9 mouse cellular contexts compared by ENCODE assay signal in genomic region chr1:155028735-155029134, GRCm38 (mm10).
A peak's percentile ranks its signal among the peaks of the same experiment; 100 is the strongest.
DNase-seq lines count a peak whose midpoint lies in the region; ATAC-seq and TF ChIP-seq lines count a peak whose summit lies in the region.
"Had no signal": no experiment of that assay in that cellular context is flagged by ENCODE, and none has a peak within 500 bp of the region (broad histone marks: within the 10 kb centered on the region; RNA-seq: fewer than 3 reads in every experiment).

No protein-coding gene starts in this region.

- peaks cover 5% of the 10 kb centered on the region; the same call in 1 of the 2 replicates for H3K4me1 ChIP-seq in kidney, adult 2 months (ENCODE audit: control insufficient read depth, insufficient read depth, low read length)
- peaks cover 34% of the 10 kb centered on the region for H3K4me1 ChIP-seq in E14TG2a.4 (replicated peaks; ENCODE audit: low read depth, low read length)
- peaks cover 30% of the 10 kb centered on the region for H3K4me1 ChIP-seq in heart, embryonic 15.5 days (replicated peaks)
- no peaks in the 10 kb centered on the region for H3K4me1 ChIP-seq in lung, embryonic 14.5 days (ENCODE audit: insufficient read depth)
- peaks cover 7% of the 10 kb centered on the region for H3K4me1 ChIP-seq in midbrain, embryonic 14.5 days (ENCODE audit: control insufficient read depth, insufficient read depth, low read length)

- no peaks in the 10 kb centered on the region for H3K27me3 ChIP-seq in kidney, adult 2 months (replicated peaks; ENCODE audit: control insufficient read depth, insufficient read depth, low read length)
- H3K27me3 ChIP-seq in E14TG2a.4 (ENCODE audit: insufficient read depth, low read length), result peaks cover 43% of the 10 kb centered on the region
- H3K27me3 ChIP-seq in heart, embryonic 15.5 days, result peaks cover 5% of the 10 kb centered on the region; the same call in 1 of the 2 replicates
- H3K27me3 ChIP-seq in lung, embryonic 14.5 days (ENCODE audit: insufficient read depth, low read length), result no peaks in the 10 kb centered on the region
- no peaks in the 10 kb centered on the region for H3K27me3 ChIP-seq in midbrain, embryonic 14.5 days (ENCODE audit: control insufficient read depth, insufficient read depth, low read length)
- H3K27me3 ChIP-seq: embryonic facial prominence, embryonic 15.5 days had no signal

- no peak for ATAC-seq in heart, embryonic 15.5 days (replicated peaks; ENCODE audit: insufficient number of reproducible peaks, insufficient read depth, low FRiP score, low read depth)
- no peak for ATAC-seq in lung, embryonic 14.5 days (ENCODE audit: insufficient read depth)
- ATAC-seq in midbrain, embryonic 14.5 days (ENCODE audit: low FRiP score, low TSS enrichment), result no peak

- WGBS in kidney, adult 2 months, result 41% methylated on average over 5 of the region's 5 CpGs
- 35% methylated on average over 5 of the region's 5 CpGs for WGBS in heart, embryonic 15.5 days
- WGBS in lung, embryonic 14.5 days, result 25% methylated on average over 5 of the region's 5 CpGs
- WGBS in midbrain, embryonic 14.5 days, result 54% methylated on average over 5 of the region's 5 CpGs

- DNase-seq in kidney, adult 2 months, result peak; percentile 23
- no peak for DNase-seq in kidney, postnatal 25 days
- DNase-seq in lung, embryonic 14.5 days, result peak; percentile 36
- DNase-seq in midbrain, embryonic 14.5 days, result no peak
- no peak for DNase-seq in embryo, embryonic 10 days (ENCODE audit: low spot score)
- DNase-seq in left cerebral cortex, adult 11 months (ENCODE audit: low spot score), result no peak

- no peaks in the 10 kb centered on the region for H3K9me3 ChIP-seq in E14TG2a.4 (ENCODE audit: low read length)
- H3K9me3 ChIP-seq in heart, embryonic 15.5 days (replicated peaks), result no peaks in the 10 kb centered on the region
- H3K9me3 ChIP-seq in lung, embryonic 14.5 days (ENCODE audit: low read depth, low read length), result no peaks in the 10 kb centered on the region
- H3K9me3 ChIP-seq in midbrain, embryonic 14.5 days (ENCODE audit: control insufficient read depth, low read length), result peaks cover 3% of the 10 kb centered on the region; the same call in 1 of the 2 replicates
- H3K9me3 ChIP-seq: embryonic facial prominence, embryonic 15.5 days had no signal

- TF ChIP-seq POLR2A in kidney, adult 2 months (IDR thresholded peaks at IDR 0.05; ENCODE audit: low read depth, low read length), result no peak

- H3K27ac ChIP-seq in kidney, adult 2 months (ENCODE audit: insufficient read depth, low read depth, low read length), result no peak overlapping the region
- no peak overlapping the region for H3K27ac ChIP-seq in heart, embryonic 15.5 days
- peak overlapping the region; percentile 20; the same call in 1 of the 2 replicates for H3K27ac ChIP-seq in lung, embryonic 14.5 days (ENCODE audit: low read depth)
- H3K27ac ChIP-seq in midbrain, embryonic 14.5 days (replicated peaks; ENCODE audit: low read depth, low read length), result no peak overlapping the region
- H3K27ac ChIP-seq: embryonic facial prominence, embryonic 15.5 days had no signal

- no peak for TF ChIP-seq CTCF in kidney, adult 2 months (conservative IDR thresholded peaks at IDR 0.05; ENCODE audit: insufficient read depth, insufficient read length, low read depth, low read length)
- no peak for TF ChIP-seq CTCF in E14TG2a.4 (conservative IDR thresholded peaks at IDR 0.05; ENCODE audit: low read length)
- no peak for TF ChIP-seq CTCF in lung, embryonic 14.5 days (IDR thresholded peaks at IDR 0.05; ENCODE audit: low read depth)

- peak overlapping the region; percentile 52 for H3K4me2 ChIP-seq in heart, embryonic 15.5 days
- H3K4me2 ChIP-seq in lung, embryonic 14.5 days, result peak overlapping the region; percentile 47
- no peak overlapping the region for H3K4me2 ChIP-seq in midbrain, embryonic 14.5 days (ENCODE audit: low read length)
- H3K4me2 ChIP-seq: embryonic facial prominence, embryonic 15.5 days had no signal

- H3K9ac ChIP-seq in heart, embryonic 15.5 days, result no peak overlapping the region
- H3K9ac ChIP-seq in lung, embryonic 14.5 days, result no peak overlapping the region
- no peak overlapping the region for H3K9ac ChIP-seq in midbrain, embryonic 14.5 days (replicated peaks; ENCODE audit: low read length)
- H3K9ac ChIP-seq: embryonic facial prominence, embryonic 15.5 days had no signal

- H3K4me3 ChIP-seq in kidney, adult 2 months (ENCODE audit: insufficient read depth, low read depth, low read length), result peak overlapping the region; percentile 5; the same call in 1 of the 2 replicates
- peak overlapping the region; percentile 49 for H3K4me3 ChIP-seq in E14TG2a.4 (replicated peaks; ENCODE audit: low read length)
- H3K4me3 ChIP-seq in heart, embryonic 15.5 days, result peak overlapping the region; percentile 14; the same call in 1 of the 2 replicates
- no peak overlapping the region for H3K4me3 ChIP-seq in lung, embryonic 14.5 days (ENCODE audit: low read depth, low read length)
- H3K4me3 ChIP-seq in midbrain, embryonic 14.5 days (replicated peaks; ENCODE audit: low read depth, low read length), result no peak overlapping the region
- H3K4me3 ChIP-seq: embryonic facial prominence, embryonic 15.5 days had no signal

- no peaks in the 10 kb centered on the region for H3K36me3 ChIP-seq in kidney, adult 2 months (ENCODE audit: control insufficient read depth, insufficient read depth, low read length)
- H3K36me3 ChIP-seq in E14TG2a.4 (ENCODE audit: insufficient read depth, low read length), result no peaks in the 10 kb centered on the region
- H3K36me3 ChIP-seq in heart, embryonic 15.5 days, result no peaks in the 10 kb centered on the region
- H3K36me3 ChIP-seq in lung, embryonic 14.5 days (ENCODE audit: insufficient read depth), result no peaks in the 10 kb centered on the region
- H3K36me3 ChIP-seq in midbrain, embryonic 14.5 days (ENCODE audit: control insufficient read depth, insufficient read depth, low read length), result no peaks in the 10 kb centered on the region
- H3K36me3 ChIP-seq: embryonic facial prominence, embryonic 15.5 days had no signal

Comparison
In these comparisons a context has a peak if more than half of its experiments do, and no peak if none do; other contexts are left out.
1. DNase-seq: peak in kidney, adult 2 months (single experiment) and lung, embryonic 14.5 days (single experiment); none in kidney, postnatal 25 days (0 of 2), midbrain, embryonic 14.5 days (single experiment), embryo, embryonic 10 days (single experiment) and left cerebral cortex, adult 11 months (single experiment).
2. H3K4me3 ChIP-seq: peak in kidney, adult 2 months (single experiment), E14TG2a.4 (single experiment) and heart, embryonic 15.5 days (single experiment); none in lung, embryonic 14.5 days (single experiment) and midbrain, embryonic 14.5 days (single experiment).